Mouse (Mus musculus): ENCODE measurements around the gene Astl. TPM values are rescaled to one million over a fixed set of nuclear protein-coding genes. Genes with fewer than 3 reads are reported as not detected.

The Astl gene
- polyA plus RNA-seq, 1 experiment: not detected

- no peaks in the 10 kb centered on the region for H3K4me1 ChIP-seq (ENCODE audit: control insufficient read depth, insufficient read depth, low read length)
- 97% methylated on average over 2 of the region's 2 CpGs for WGBS
- TF ChIP-seq CTCF (IDR thresholded peaks at IDR 0.05; ENCODE audit: insufficient read depth, low read length): no peak
- TF ChIP-seq POLR2A (IDR thresholded peaks at IDR 0.05; ENCODE audit: borderline replicate concordance, extremely low read depth, low read depth, low read length): no peak
- no peak overlapping the region for H3K4me3 ChIP-seq (replicated peaks; ENCODE audit: extremely low read depth, low read depth, low read length)
- DNase-seq: no peak
These were observed 29.8 kb upstream of the Astl start for GRCm38 (mm10) chr2:127308660-127309059.

GRCm38 (mm10) chr2:127310246-127310645 is 28.2 kb upstream of the Astl start:
- no peak for TF ChIP-seq POLR2A (IDR thresholded peaks at IDR 0.05; ENCODE audit: borderline replicate concordance, extremely low read depth, low read depth, low read length)
- no peak for TF ChIP-seq CTCF (IDR thresholded peaks at IDR 0.05; ENCODE audit: insufficient read depth, low read length)
- WGBS: 36% methylated on average over 2 of the region's 2 CpGs
- DNase-seq: no peak
- Histone ChIP-seq H3K4me1 (ENCODE audit: control insufficient read depth, insufficient read depth, low read length) (no peaks in the 10 kb centered on the region), H3K4me3 (replicated peaks; ENCODE audit: extremely low read depth, low read depth, low read length) (no peak overlapping the region)

GRCm38 (mm10) chr2:127310685-127311084 is 27.8 kb upstream of the Astl start:
- no peak for DNase-seq
- 85% methylated on average over 7 of the region's 7 CpGs for WGBS

GRCm38 (mm10) chr2:127311193-127311592 is 27.2 kb upstream of the Astl start:
- 89% methylated on average over 1 of the region's 1 CpGs for WGBS
- no peak for DNase-seq
- no peak for TF ChIP-seq POLR2A (IDR thresholded peaks at IDR 0.05; ENCODE audit: borderline replicate concordance, extremely low read depth, low read depth, low read length)
- no peak for TF ChIP-seq CTCF (IDR thresholded peaks at IDR 0.05; ENCODE audit: insufficient read depth, low read length)
- no peak overlapping the region for H3K4me3 ChIP-seq (replicated peaks; ENCODE audit: extremely low read depth, low read depth, low read length)
- H3K4me1 ChIP-seq (ENCODE audit: control insufficient read depth, insufficient read depth, low read length): no peaks in the 10 kb centered on the region

More at GRCm38 (mm10) chr2:127310685-127311084, 27.8 kb upstream of the Astl start:
- Histone ChIP-seq H3K4me1 (ENCODE audit: control insufficient read depth, insufficient read depth, low read length) (no peaks in the 10 kb centered on the region), H3K4me3 (replicated peaks; ENCODE audit: extremely low read depth, low read depth, low read length) (no peak overlapping the region)
- TF ChIP-seq POLR2A (IDR thresholded peaks at IDR 0.05; ENCODE audit: borderline replicate concordance, extremely low read depth, low read depth, low read length): no peak
- TF ChIP-seq CTCF (IDR thresholded peaks at IDR 0.05; ENCODE audit: insufficient read depth, low read length): no peak

GRCm38 (mm10) chr2:127312801-127313200 is 25.6 kb upstream of the Astl start:
- Histone ChIP-seq H3K4me1 (ENCODE audit: control insufficient read depth, insufficient read depth, low read length) (no peaks in the 10 kb centered on the region), H3K4me3 (replicated peaks; ENCODE audit: extremely low read depth, low read depth, low read length) (no peak overlapping the region)
- 88% methylated on average over 4 of the region's 4 CpGs for WGBS
- no peak for DNase-seq
- TF ChIP-seq POLR2A (IDR thresholded peaks at IDR 0.05; ENCODE audit: borderline replicate concordance, extremely low read depth, low read depth, low read length) (no peak), CTCF (IDR thresholded peaks at IDR 0.05; ENCODE audit: insufficient read depth, low read length) (no peak)

- Histone ChIP-seq H3K4me1 (ENCODE audit: control insufficient read depth, insufficient read depth, low read length) (no peaks in the 10 kb centered on the region), H3K4me3 (replicated peaks; ENCODE audit: extremely low read depth, low read depth, low read length) (no peak overlapping the region)
- DNase-seq: no peak
- no peak for TF ChIP-seq POLR2A (IDR thresholded peaks at IDR 0.05; ENCODE audit: borderline replicate concordance, extremely low read depth, low read depth, low read length)
- no peak for TF ChIP-seq CTCF (IDR thresholded peaks at IDR 0.05; ENCODE audit: insufficient read depth, low read length)
- WGBS: 55% methylated on average over 4 of the region's 4 CpGs
These were observed 24.6 kb upstream of the Astl start for GRCm38 (mm10) chr2:127313878-127314277.

- TF ChIP-seq CTCF (IDR thresholded peaks at IDR 0.05; ENCODE audit: insufficient read depth, low read length) (no peak), POLR2A (IDR thresholded peaks at IDR 0.05; ENCODE audit: borderline replicate concordance, extremely low read depth, low read depth, low read length) (no peak)
- 44% methylated on average over 6 of the region's 6 CpGs for WGBS
- no peak for DNase-seq
- H3K4me1 ChIP-seq (ENCODE audit: control insufficient read depth, insufficient read depth, low read length): no peaks in the 10 kb centered on the region
- no peak overlapping the region for H3K4me3 ChIP-seq (replicated peaks; ENCODE audit: extremely low read depth, low read depth, low read length)
These were observed 23.8 kb upstream of the Astl start for GRCm38 (mm10) chr2:127314467-127315154.

GRCm38 (mm10) chr2:127315155-127315470 is 23.3 kb upstream of the Astl start:
- no peak overlapping the region for H3K4me3 ChIP-seq (replicated peaks; ENCODE audit: extremely low read depth, low read depth, low read length)
- H3K4me1 ChIP-seq (ENCODE audit: control insufficient read depth, insufficient read depth, low read length): no peaks in the 10 kb centered on the region
- TF ChIP-seq POLR2A (IDR thresholded peaks at IDR 0.05; ENCODE audit: borderline replicate concordance, extremely low read depth, low read depth, low read length) (no peak), CTCF (IDR thresholded peaks at IDR 0.05; ENCODE audit: insufficient read depth, low read length) (no peak)
- DNase-seq: no peak
- WGBS: 92% methylated on average over 1 of the region's 1 CpGs

- Histone ChIP-seq H3K4me3 (replicated peaks; ENCODE audit: extremely low read depth, low read depth, low read length) (no peak overlapping the region), H3K4me1 (ENCODE audit: control insufficient read depth, insufficient read depth, low read length) (no peaks in the 10 kb centered on the region)
- no peak for DNase-seq
- TF ChIP-seq POLR2A (IDR thresholded peaks at IDR 0.05; ENCODE audit: borderline replicate concordance, extremely low read depth, low read depth, low read length) (no peak), CTCF (IDR thresholded peaks at IDR 0.05; ENCODE audit: insufficient read depth, low read length) (no peak)
- 67% methylated on average over 5 of the region's 5 CpGs for WGBS
These were observed 22.0 kb upstream of the Astl start for GRCm38 (mm10) chr2:127316431-127316830.

- Histone ChIP-seq H3K4me3 (replicated peaks; ENCODE audit: extremely low read depth, low read depth, low read length) (no peak overlapping the region), H3K4me1 (ENCODE audit: control insufficient read depth, insufficient read depth, low read length) (no peaks in the 10 kb centered on the region)
- 58% methylated on average over 4 of the region's 4 CpGs for WGBS
- no peak for DNase-seq
- TF ChIP-seq CTCF (IDR thresholded peaks at IDR 0.05; ENCODE audit: insufficient read depth, low read length): no peak
- TF ChIP-seq POLR2A (IDR thresholded peaks at IDR 0.05; ENCODE audit: borderline replicate concordance, extremely low read depth, low read depth, low read length): no peak
These were observed 20.3 kb upstream of the Astl start for GRCm38 (mm10) chr2:127318136-127318535.

All from lung, adult 2 months (tissue).